Mouse (Mus musculus): ENCODE results near the gene Ptpn13. TPM values are rescaled to one million over a fixed set of nuclear protein-coding genes. Genes with fewer than 3 reads are reported as not detected.

The Ptpn13 gene
- total and polyA plus RNA-seq, 2 experiments from 2014 or later = 2.6 to 14.1 TPM

- WGBS = under 1% methylated on average over 48 of the region's 67 CpGs
- no peaks in the 10 kb centered on the region for H3K9me3 ChIP-seq (ENCODE audit: low read length)
- H3K27ac ChIP-seq (ENCODE audit: low read depth, low read length) = 0 out of 2 replicates have a peak overlapping the region, but pooled peaks have one; percentile 51
- peak overlapping the region; percentile 67 for H3K9ac ChIP-seq (replicated peaks; ENCODE audit: low read length, poor library complexity, severe bottlenecking)
- peak overlapping the region; percentile 77 for H3K4me3 ChIP-seq (ENCODE audit: low read depth, low read length)
- H3K4me2 ChIP-seq (ENCODE audit: low read depth, low read length, poor library complexity, severe bottlenecking) = peak overlapping the region; percentile 92
- peak; percentile 21 for DNase-seq (ENCODE audit: low spot score)
- peak; percentile 42; the same call in 1 of the 2 replicates for ATAC-seq (ENCODE audit: low FRiP score)
- peaks cover 3% of the 10 kb centered on the region; the same call in 1 of the 2 replicates for H3K4me1 ChIP-seq (ENCODE audit: insufficient read depth, low read length)
- no peaks in the 10 kb centered on the region for H3K36me3 ChIP-seq (ENCODE audit: insufficient read depth, low read length)
- no peaks in the 10 kb centered on the region for H3K27me3 ChIP-seq (ENCODE audit: insufficient read depth, low read length)
- TF ChIP-seq CTCF (IDR thresholded peaks at IDR 0.05) = no peak
Measured at GRCm38 (mm10) chr5:103425363-103426031, 505 bp downstream of the Ptpn13 start.

GRCm38 (mm10) chr5:103426250-103426649 is 1.3 kb downstream of the Ptpn13 start:
- 16% methylated on average over 9 of the region's 9 CpGs for WGBS
- H3K9ac ChIP-seq (replicated peaks; ENCODE audit: low read length, poor library complexity, severe bottlenecking) = no peak overlapping the region

GRCm38 (mm10) chr5:103430986-103431385 is 6.0 kb downstream of the Ptpn13 start:
- no peak overlapping the region for H3K9ac ChIP-seq (replicated peaks; ENCODE audit: low read length, poor library complexity, severe bottlenecking)
- no peak for ATAC-seq (ENCODE audit: low FRiP score)

More at GRCm38 (mm10) chr5:103426250-103426649, 1.3 kb downstream of the Ptpn13 start:
- DNase-seq (ENCODE audit: low spot score) (no peak), ATAC-seq (ENCODE audit: low FRiP score) (no peak)
- TF ChIP-seq CTCF (IDR thresholded peaks at IDR 0.05) = no peak
- Histone ChIP-seq H3K4me2 (ENCODE audit: low read depth, low read length, poor library complexity, severe bottlenecking) (peak overlapping the region; percentile 92), H3K4me1 (ENCODE audit: insufficient read depth, low read length) (peaks cover 3% of the 10 kb centered on the region; the same call in 1 of the 2 replicates), H3K4me3 (ENCODE audit: low read depth, low read length) (peak overlapping the region; percentile 77), H3K36me3 (ENCODE audit: insufficient read depth, low read length) (no peaks in the 10 kb centered on the region), H3K9me3 (ENCODE audit: low read length) (no peaks in the 10 kb centered on the region), H3K27me3 (ENCODE audit: insufficient read depth, low read length) (no peaks in the 10 kb centered on the region), H3K27ac (ENCODE audit: low read depth, low read length) (no peak overlapping the region)

GRCm38 (mm10) chr5:103431479-103431878 is 6.5 kb downstream of the Ptpn13 start:
- no peak for ATAC-seq (ENCODE audit: low FRiP score)
- Histone ChIP-seq H3K4me3 (ENCODE audit: low read depth, low read length) (no peak overlapping the region), H3K9ac (replicated peaks; ENCODE audit: low read length, poor library complexity, severe bottlenecking) (no peak overlapping the region), H3K4me2 (ENCODE audit: low read depth, low read length, poor library complexity, severe bottlenecking) (no peak overlapping the region), H3K4me1 (ENCODE audit: insufficient read depth, low read length) (no peaks in the 10 kb centered on the region), H3K27me3 (ENCODE audit: insufficient read depth, low read length) (no peaks in the 10 kb centered on the region), H3K9me3 (ENCODE audit: low read length) (no peaks in the 10 kb centered on the region), H3K27ac (ENCODE audit: low read depth, low read length) (no peak overlapping the region), H3K36me3 (ENCODE audit: insufficient read depth, low read length) (no peaks in the 10 kb centered on the region)
- TF ChIP-seq CTCF (IDR thresholded peaks at IDR 0.05) = no peak
- WGBS = 70% methylated on average over 3 of the region's 3 CpGs
- no peak for DNase-seq (ENCODE audit: low spot score)

More at GRCm38 (mm10) chr5:103430986-103431385, 6.0 kb downstream of the Ptpn13 start:
- Histone ChIP-seq H3K36me3 (ENCODE audit: insufficient read depth, low read length) (no peaks in the 10 kb centered on the region), H3K4me2 (ENCODE audit: low read depth, low read length, poor library complexity, severe bottlenecking) (no peak overlapping the region), H3K9me3 (ENCODE audit: low read length) (no peaks in the 10 kb centered on the region), H3K4me3 (ENCODE audit: low read depth, low read length) (no peak overlapping the region), H3K27ac (ENCODE audit: low read depth, low read length) (no peak overlapping the region), H3K4me1 (ENCODE audit: insufficient read depth, low read length) (peaks cover 2% of the 10 kb centered on the region; the same call in 1 of the 2 replicates), H3K27me3 (ENCODE audit: insufficient read depth, low read length) (no peaks in the 10 kb centered on the region)
- no peak for TF ChIP-seq CTCF (IDR thresholded peaks at IDR 0.05)
- WGBS = 84% methylated on average over 3 of the region's 3 CpGs
- no peak for DNase-seq (ENCODE audit: low spot score)

GRCm38 (mm10) chr5:103436039-103436944 is 11.3 kb downstream of the Ptpn13 start:
- H3K36me3 ChIP-seq (ENCODE audit: insufficient read depth, low read length) = no peaks in the 10 kb centered on the region
- DNase-seq (ENCODE audit: low spot score) = no peak
- H3K9me3 ChIP-seq (ENCODE audit: low read length) = no peaks in the 10 kb centered on the region
- H3K27ac ChIP-seq (ENCODE audit: low read depth, low read length) = no peak overlapping the region
- H3K4me2 ChIP-seq (ENCODE audit: low read depth, low read length, poor library complexity, severe bottlenecking) = peak overlapping the region; percentile 25; the same call in 1 of the 2 replicates
- TF ChIP-seq CTCF (IDR thresholded peaks at IDR 0.05) = no peak
- no peak overlapping the region for H3K9ac ChIP-seq (replicated peaks; ENCODE audit: low read length, poor library complexity, severe bottlenecking)
- no peaks in the 10 kb centered on the region for H3K27me3 ChIP-seq (ENCODE audit: insufficient read depth, low read length)
- H3K4me3 ChIP-seq (ENCODE audit: low read depth, low read length) = no peak overlapping the region
- ATAC-seq (ENCODE audit: low FRiP score) = no peak
- WGBS = 22% methylated on average over 19 of the region's 19 CpGs
- H3K4me1 ChIP-seq (ENCODE audit: insufficient read depth, low read length) = no peaks in the 10 kb centered on the region

Data from midbrain, postnatal 0 days (tissue).